In the genomic region with DNA sequence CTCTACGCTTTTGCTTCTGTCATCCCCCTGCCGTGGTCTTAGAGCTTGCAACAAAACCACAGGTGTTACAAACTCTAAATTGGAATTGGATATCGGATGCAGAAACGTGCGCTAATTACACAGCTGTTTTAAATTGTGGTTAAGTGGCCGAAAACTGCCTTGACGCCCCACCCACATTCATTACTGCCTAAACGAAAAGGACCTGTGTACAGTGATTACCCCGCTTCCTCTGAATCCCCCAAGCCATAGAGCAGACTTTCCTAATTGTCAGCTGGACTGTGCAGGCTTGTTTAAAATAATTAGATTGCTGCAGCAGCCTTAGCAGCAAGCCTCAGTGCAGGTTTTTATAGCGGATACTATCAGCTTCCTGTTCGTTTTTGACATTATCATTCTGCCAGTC, we compare ENCODE assay signal across 7 mouse cellular contexts.
DNase-seq lines count a peak whose midpoint lies in the region; ATAC-seq and TF ChIP-seq lines count a peak whose summit lies in the region.

No protein-coding gene starts in this region.

- peak; percentile 4 to 9 for DNase-seq in left cerebral cortex, postnatal 36 days (ENCODE audit: low spot score in 2 of 2)
- no peak for DNase-seq in left cerebral cortex, adult 8-10 months (ENCODE audit: low spot score in 2 of 2)
- DNase-seq in hindbrain, postnatal 0 days (ENCODE audit: low spot score) = peak; percentile 39
- no peak for DNase-seq in adrenal gland, postnatal 14 days
- DNase-seq in urinary bladder, postnatal 25 days (ENCODE audit: low spot score) = no peak

- intact Hi-C loops in left cerebral cortex, postnatal 36 days (cut with DNase I) = no loop called here

- ATAC-seq in embryonic facial prominence, embryonic 15.5 days (ENCODE audit: insufficient number of reproducible peaks, low FRiP score, low TSS enrichment, low read depth) = peak; percentile 67
- ATAC-seq in hindbrain, postnatal 0 days = 0 out of 2 replicates have a peak, but pooled peaks have one; percentile 47

- TF ChIP-seq POLR2A in olfactory bulb, adult 2 months (IDR thresholded peaks at IDR 0.05; ENCODE audit: insufficient read depth, low read depth, low read length) = no peak

- H3K27ac ChIP-seq in embryonic facial prominence, embryonic 15.5 days (replicated peaks) = no peak overlapping the region
- no peak overlapping the region for H3K27ac ChIP-seq in hindbrain, postnatal 0 days
- no peak overlapping the region for H3K27ac ChIP-seq in olfactory bulb, adult 2 months (ENCODE audit: insufficient read depth, low read depth, low read length)

- TF ChIP-seq CTCF in hindbrain, postnatal 0 days (IDR thresholded peaks at IDR 0.05; ENCODE audit: low read depth) = no peak
- no peak for TF ChIP-seq CTCF in olfactory bulb, adult 2 months (IDR thresholded peaks at IDR 0.05; ENCODE audit: insufficient read depth, low read depth, low read length)

- WGBS in embryonic facial prominence, embryonic 15.5 days = 7% methylated on average over 11 of the region's 11 CpGs
- WGBS in hindbrain, postnatal 0 days = 41% methylated on average over 11 of the region's 11 CpGs
- 3% methylated on average over 11 of the region's 11 CpGs for WGBS in olfactory bulb, adult 2 months

- no peak overlapping the region for H3K9ac ChIP-seq in embryonic facial prominence, embryonic 15.5 days
- H3K9ac ChIP-seq in hindbrain, postnatal 0 days (replicated peaks; ENCODE audit: low read length) = no peak overlapping the region

- H3K36me3 ChIP-seq in embryonic facial prominence, embryonic 15.5 days = no peaks in the 10 kb centered on the region
- H3K36me3 ChIP-seq in hindbrain, postnatal 0 days (ENCODE audit: insufficient read depth, low read length) = no peaks in the 10 kb centered on the region

- H3K27me3 ChIP-seq in embryonic facial prominence, embryonic 15.5 days = no peaks in the 10 kb centered on the region
- H3K27me3 ChIP-seq in hindbrain, postnatal 0 days (ENCODE audit: insufficient read depth, low read length) = no peaks in the 10 kb centered on the region

- peak overlapping the region; percentile 29 for H3K4me3 ChIP-seq in embryonic facial prominence, embryonic 15.5 days (replicated peaks)
- peak overlapping the region; percentile 27 for H3K4me3 ChIP-seq in hindbrain, postnatal 0 days (ENCODE audit: low read length)
- H3K4me3 ChIP-seq in olfactory bulb, adult 2 months (ENCODE audit: insufficient read depth, low read depth, low read length) = peak overlapping the region; percentile 25

- H3K4me2 ChIP-seq in embryonic facial prominence, embryonic 15.5 days (replicated peaks) = peak overlapping the region; percentile 46
- peak overlapping the region; percentile 44 for H3K4me2 ChIP-seq in hindbrain, postnatal 0 days (ENCODE audit: low read depth, low read length)

- H3K4me1 ChIP-seq in embryonic facial prominence, embryonic 15.5 days = no peaks in the 10 kb centered on the region
- no peaks in the 10 kb centered on the region for H3K4me1 ChIP-seq in hindbrain, postnatal 0 days (ENCODE audit: insufficient read depth, low read length)
- H3K4me1 ChIP-seq in olfactory bulb, adult 2 months (ENCODE audit: control insufficient read depth, insufficient read depth, low read length) = no peaks in the 10 kb centered on the region

- H3K9me3 ChIP-seq in embryonic facial prominence, embryonic 15.5 days (replicated peaks) = no peaks in the 10 kb centered on the region
- no peaks in the 10 kb centered on the region for H3K9me3 ChIP-seq in hindbrain, postnatal 0 days (ENCODE audit: low read length)

Comparison
In these comparisons a context has a peak if more than half of its experiments do, and no peak if none do; other contexts are left out.
1. DNase-seq: peak in left cerebral cortex, postnatal 36 days (2 of 2) and hindbrain, postnatal 0 days (single experiment); none in left cerebral cortex, adult 8-10 months (0 of 2), adrenal gland, postnatal 14 days (single experiment) and urinary bladder, postnatal 25 days (single experiment).
2. Peak in every context shown above with its lines, with median percentiles within 50 percentile points of each other: H3K4me3 ChIP-seq.